Mouse (Mus musculus): ENCODE results near the gene Hist1h4m.
"Not testable (repeated sequence)": the region's sequence is repeated elsewhere in the genome, so short reads cannot be mapped to it uniquely, and the experiment has no call there.

DNA sequence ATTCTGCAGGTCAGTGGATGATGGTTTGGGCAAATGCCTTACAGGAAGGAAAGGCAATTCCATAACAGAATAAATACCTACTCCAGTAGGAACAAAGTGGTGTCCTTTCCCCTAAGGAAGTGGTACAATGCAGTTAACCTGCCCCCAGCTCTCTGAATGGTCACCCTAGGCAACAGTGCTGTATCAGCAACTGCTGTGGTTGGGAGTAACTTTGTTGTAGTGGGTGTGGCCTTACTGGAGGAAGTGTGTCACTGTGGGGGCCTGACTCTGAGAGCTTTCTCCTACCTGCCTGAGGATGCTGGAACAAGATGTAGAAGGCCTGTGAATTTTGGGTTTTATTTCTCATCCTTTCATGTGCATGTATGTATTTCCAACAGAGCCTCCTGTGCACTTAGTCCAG is 34.8 kb downstream of the Hist1h4m start:
- not testable (repeated sequence) for TF ChIP-seq CTCF (IDR thresholded peaks at IDR 0.05; ENCODE audit: control insufficient read depth, insufficient read depth, insufficient read length); USF1 (IDR thresholded peaks at IDR 0.05; ENCODE audit: low read depth); CEBPB (IDR thresholded peaks at IDR 0.05; ENCODE audit: low read depth); FOSL1 (IDR thresholded peaks at IDR 0.05; ENCODE audit: insufficient read depth, low read length, poor library complexity, severe bottlenecking); MAX (IDR thresholded peaks at IDR 0.05)
